Mouse (Mus musculus): ENCODE results near the gene 2310061I04Rik.

The 2310061I04Rik gene

GRCm38 (mm10) chr17:35870884-35871696, 26.1 kb downstream of the 2310061I04Rik start:
- no peak for DNase-seq (ENCODE audit: low read depth, low spot score)

- no peak for DNase-seq (ENCODE audit: low read depth, low spot score)
These were observed 26.9 kb downstream of the 2310061I04Rik start for GRCm38 (mm10) chr17:35870151-35870883.

- no peak for DNase-seq (ENCODE audit: low read depth, low spot score)
These were observed 27.7 kb downstream of the 2310061I04Rik start for GRCm38 (mm10) chr17:35869346-35870067.

- DNase-seq (ENCODE audit: low read depth, low spot score): no peak
These were observed 28.3 kb downstream of the 2310061I04Rik start for GRCm38 (mm10) chr17:35868961-35869345.

GRCm38 (mm10) chr17:35868165-35868820, 28.9 kb downstream of the 2310061I04Rik start:
- no peak for DNase-seq (ENCODE audit: low read depth, low spot score)

GRCm38 (mm10) chr17:35866911-35867890, 30.0 kb downstream of the 2310061I04Rik start:
- no peak for DNase-seq (ENCODE audit: low read depth, low spot score)

- DNase-seq (ENCODE audit: low read depth, low spot score): no peak
These were observed 30.9 kb downstream of the 2310061I04Rik start for GRCm38 (mm10) chr17:35866281-35866831.

- no peak for DNase-seq (ENCODE audit: low read depth, low spot score)
These were observed 31.6 kb downstream of the 2310061I04Rik start, which contains the start of gene Ppp1r18 for GRCm38 (mm10) chr17:35865481-35866280. Gene Ppp1r18, plus strand, starts transcription at chr17:35865593.

- no peak for DNase-seq (ENCODE audit: low read depth, low spot score)
These were observed 32.3 kb downstream of the 2310061I04Rik start for GRCm38 (mm10) chr17:35864832-35865353.

GRCm38 (mm10) chr17:35861198-35861857, 35.9 kb downstream of the 2310061I04Rik start, which contains the start of gene Nrm:
Gene Nrm, plus strand, starts transcription at chr17:35861318.
- DNase-seq (ENCODE audit: low read depth, low spot score): no peak

- DNase-seq (ENCODE audit: low read depth, low spot score): no peak
These were observed 36.4 kb downstream of the 2310061I04Rik start for GRCm38 (mm10) chr17:35860831-35861197.

GRCm38 (mm10) chr17:35859835-35860234, 37.4 kb downstream of the 2310061I04Rik start:
- DNase-seq (ENCODE audit: low read depth, low spot score): no peak

- no peak for DNase-seq (ENCODE audit: low read depth, low spot score)
These were observed 37.9 kb downstream of the 2310061I04Rik start for GRCm38 (mm10) chr17:35859371-35859770.

GRCm38 (mm10) chr17:35850974-35851373, 46.3 kb downstream of the 2310061I04Rik start:
- DNase-seq (ENCODE audit: low read depth, low spot score): no peak

GRCm38 (mm10) chr17:35848112-35848511, 49.1 kb downstream of the 2310061I04Rik start:
- DNase-seq (ENCODE audit: low read depth, low spot score): no peak

GRCm38 (mm10) chr17:35843514-35843913, 53.7 kb downstream of the 2310061I04Rik start:
- DNase-seq (ENCODE audit: low read depth, low spot score): no peak
